Comparison of ENCODE assay signal across 26 mouse cellular contexts in genomic region chr12:100493211-100493610, GRCm38 (mm10). TPM values are rescaled to one million over a fixed set of nuclear protein-coding genes. Genes with fewer than 3 reads are reported as not detected.
DNase-seq lines count a peak whose midpoint lies in the region; ATAC-seq and TF ChIP-seq lines count a peak whose summit lies in the region.
"Had no signal": no experiment of that assay in that cellular context is flagged by ENCODE, and none has a peak within 500 bp of the region (broad histone marks: within the 10 kb centered on the region; RNA-seq: fewer than 3 reads in every experiment).

No protein-coding gene starts in this region.

- DNase-seq in layer of hippocampus, adult 2 months (ENCODE audit: low spot score in 2 of 2) = peak in 1 of 2 experiments; percentile 64
- no peak for DNase-seq in layer of hippocampus, postnatal 36 days
- DNase-seq in right cerebral cortex, adult 2 months (ENCODE audit: low spot score in 2 of 2) = peak; percentile 60 to 65
- no peak for DNase-seq in right cerebral cortex, postnatal 25 days
- no peak for DNase-seq in left cerebral cortex, adult 2 months (ENCODE audit: extremely low spot score in 1 of 2, low spot score in 2 of 2)
- no peak for DNase-seq in forebrain, postnatal 0 days
- DNase-seq: adrenal gland, postnatal 25 days; B cell, adult 2 months; cerebellum, adult 18-20 months; cerebellum, postnatal 10 days; gastrocnemius, postnatal 10 days; heart, postnatal 10 days; kidney, postnatal 25 days; lung, embryonic 14.5 days; lung, postnatal 14 days; midbrain, embryonic 14.5 days; retina, postnatal 1 day; thymus, postnatal 14 days had no signal

- no peak for ATAC-seq in forebrain, postnatal 0 days
- ATAC-seq in kidney, embryonic 16.5 days (ENCODE audit: low FRiP score, low TSS enrichment) = no peak
- ATAC-seq: forebrain, embryonic 13.5 days; intestine, postnatal 0 days had no signal

- H3K36me3 ChIP-seq in forebrain, postnatal 0 days (ENCODE audit: insufficient read depth) = peaks cover 60% of the 10 kb centered on the region
- peaks cover 32% of the 10 kb centered on the region for H3K36me3 ChIP-seq in kidney, embryonic 16.5 days (ENCODE audit: insufficient read depth, low read length)

- no peak overlapping the region for H3K4me3 ChIP-seq in layer of hippocampus, adult 2 months
- H3K4me3 ChIP-seq in left cerebral cortex, adult 2 months = no peak overlapping the region
- no peak overlapping the region for H3K4me3 ChIP-seq in forebrain, postnatal 0 days (ENCODE audit: low read depth, low read length)
- no peak overlapping the region for H3K4me3 ChIP-seq in kidney, embryonic 16.5 days (ENCODE audit: low read length)
- H3K4me3 ChIP-seq: forebrain, embryonic 13.5 days; heart, embryonic 13.5 days; limb, embryonic 12.5 days; liver, embryonic 15.5 days; stomach, embryonic 15.5 days had no signal

- no peak for TF ChIP-seq CTCF in layer of hippocampus, adult 2 months (conservative IDR thresholded peaks at IDR 0.05)
- no peak for TF ChIP-seq CTCF in left cerebral cortex, adult 2 months (IDR thresholded peaks at IDR 0.05)
- TF ChIP-seq CTCF in forebrain, postnatal 0 days (IDR thresholded peaks at IDR 0.05; ENCODE audit: low read depth) = no peak

- intact Hi-C loops in left cerebral cortex, adult 2 months (cut with DNase I) = no loop called here

- peak overlapping the region; percentile 82 for H3K27ac ChIP-seq in layer of hippocampus, adult 2 months
- peak overlapping the region; percentile 92 for H3K27ac ChIP-seq in left cerebral cortex, adult 2 months
- H3K27ac ChIP-seq in forebrain, postnatal 0 days (ENCODE audit: low read depth, low read length) = no peak overlapping the region
- no peak overlapping the region for H3K27ac ChIP-seq in kidney, embryonic 16.5 days (ENCODE audit: low read length)
- H3K27ac ChIP-seq: forebrain, embryonic 13.5 days; heart, embryonic 13.5 days; hindbrain, embryonic 14.5 days; limb, embryonic 12.5 days; liver, embryonic 15.5 days; stomach, embryonic 15.5 days had no signal

- no peaks in the 10 kb centered on the region for H3K27me3 ChIP-seq in forebrain, postnatal 0 days (ENCODE audit: insufficient read depth, low read length)
- no peaks in the 10 kb centered on the region for H3K27me3 ChIP-seq in kidney, embryonic 16.5 days (ENCODE audit: insufficient read depth, low read length)
- H3K27me3 ChIP-seq: forebrain, embryonic 13.5 days; heart, embryonic 13.5 days; limb, embryonic 12.5 days; liver, embryonic 15.5 days; stomach, embryonic 15.5 days had no signal

- WGBS in forebrain, postnatal 0 days = 85% methylated on average over 5 of the region's 5 CpGs
- 89% methylated on average over 5 of the region's 5 CpGs for WGBS in kidney, embryonic 16.5 days

- no peak overlapping the region for H3K4me2 ChIP-seq in forebrain, postnatal 0 days (ENCODE audit: low read depth)
- no peak overlapping the region for H3K4me2 ChIP-seq in kidney, embryonic 16.5 days (replicated peaks; ENCODE audit: low read depth, low read length)
- H3K4me2 ChIP-seq: forebrain, embryonic 13.5 days; heart, embryonic 13.5 days; hindbrain, embryonic 14.5 days; limb, embryonic 12.5 days; liver, embryonic 15.5 days; lung, embryonic 14.5 days; stomach, embryonic 15.5 days had no signal

- H3K9me3 ChIP-seq in forebrain, postnatal 0 days (ENCODE audit: low read length) = no peaks in the 10 kb centered on the region
- no peaks in the 10 kb centered on the region for H3K9me3 ChIP-seq in kidney, embryonic 16.5 days (ENCODE audit: low read length)
- H3K9me3 ChIP-seq: forebrain, embryonic 13.5 days; heart, embryonic 13.5 days; limb, embryonic 12.5 days; liver, embryonic 15.5 days; stomach, embryonic 15.5 days had no signal

- H3K4me1 ChIP-seq in forebrain, postnatal 0 days (ENCODE audit: insufficient read depth) = no peaks in the 10 kb centered on the region
- no peaks in the 10 kb centered on the region for H3K4me1 ChIP-seq in kidney, embryonic 16.5 days (ENCODE audit: insufficient read depth, low read length)
- H3K4me1 ChIP-seq: forebrain, embryonic 13.5 days; heart, embryonic 13.5 days; limb, embryonic 12.5 days; liver, embryonic 15.5 days; stomach, embryonic 15.5 days had no signal

- no peak overlapping the region for H3K9ac ChIP-seq in forebrain, postnatal 0 days
- no peak overlapping the region for H3K9ac ChIP-seq in kidney, embryonic 16.5 days (replicated peaks; ENCODE audit: low read length)
- H3K9ac ChIP-seq: forebrain, embryonic 13.5 days; heart, embryonic 13.5 days; hindbrain, embryonic 14.5 days; limb, embryonic 12.5 days; liver, embryonic 15.5 days; lung, embryonic 14.5 days; stomach, embryonic 15.5 days had no signal

RNA-seq across cellular contexts. Expression of gene Ttc7b, which starts 27.4 kb away (rescaled TPM):
- total RNA-seq in layer of hippocampus, adult 2 months (2021) = 100 to 1,000 TPM; 173 to 184 TPM
- total RNA-seq in layer of hippocampus, postnatal 36 days (2021) = 100 to 1,000 TPM; 160 to 183 TPM
- 100 to 1,000 TPM; 242 to 253 TPM for total RNA-seq in left cerebral cortex, adult 2 months (2021)
- 39.6 and 42.2 TPM in 2 replicates for total RNA-seq in forebrain, postnatal 0 days (2014; rRNA removed)
- polyA plus RNA-seq in forebrain, postnatal 0 days (2015; fragmentation: Nextera tagmentation; extraction: Ambion mirVana) = 7.5 and 10.8 TPM in 2 replicates
- polyA plus RNA-seq in kidney, embryonic 16.5 days (2015; fragmentation: Nextera tagmentation; extraction: Ambion mirVana) = 3.9 and 4.7 TPM in 2 replicates

Comparison
In these comparisons a context has a peak if more than half of its experiments do, and no peak if none do; other contexts are left out.
1. DNase-seq: peak in right cerebral cortex, adult 2 months (2 of 2); none in layer of hippocampus, postnatal 36 days (0 of 2), right cerebral cortex, postnatal 25 days (single experiment), left cerebral cortex, adult 2 months (0 of 2) and forebrain, postnatal 0 days (single experiment).
2. H3K27ac ChIP-seq: peak in layer of hippocampus, adult 2 months (single experiment) and left cerebral cortex, adult 2 months (single experiment); none in forebrain, postnatal 0 days (single experiment) and kidney, embryonic 16.5 days (single experiment).